Mouse (Mus musculus) small intestine, adult 2 months (tissue): ENCODE measurements around the gene Chd4. TPM values are rescaled to one million over a fixed set of nuclear protein-coding genes. Genes with fewer than 3 reads are reported as not detected.
A peak's percentile ranks its signal among the peaks of the same experiment; 100 is the strongest.

Source experiments
- H3K27ac ChIP-seq: fragments of 200-500 bp; 2 replicates; pipeline ENCODE4 v1.5.1; 2012; ENCODE audit warnings: low read depth, low read length, control low read depth, inconsistent platforms; ENCODE audit not compliant: insufficient read depth
- H3K27me3 ChIP-seq: fragments of 200-500 bp; 2 replicates; pipeline ENCODE4 v1.6.1; 2012; ENCODE audit warnings: mild to moderate bottlenecking, moderate library complexity, low read length, inconsistent platforms; ENCODE audit not compliant: control insufficient read depth, insufficient read depth
- H3K36me3 ChIP-seq: fragments of 200-500 bp; 2 replicates; pipeline ENCODE4 v1.6.1; 2012; ENCODE audit warnings: mild to moderate bottlenecking, low read length, control low read depth, inconsistent platforms; ENCODE audit not compliant: control insufficient read depth, insufficient read depth
- H3K4me1 ChIP-seq: fragments of 200-500 bp; 2 replicates; pipeline ENCODE4 v1.6.1; 2012; ENCODE audit warnings: low read length, inconsistent platforms, mixed read lengths; ENCODE audit not compliant: control insufficient read depth, insufficient read depth, insufficient read length
- H3K4me3 ChIP-seq: fragments of 200-500 bp; 2 replicates; pipeline ENCODE4 v1.5.1; 2012; ENCODE audit warnings: low read depth, mild to moderate bottlenecking, control low read depth, inconsistent platforms, low read length, moderate library complexity
- CTCF ChIP-seq: fragments of 200-500 bp; IDR thresholded peaks from 2 replicates; pipeline ENCODE4 v1.5.1; 2012; ENCODE audit warnings: low read depth, mild to moderate bottlenecking, control low read depth, inconsistent platforms, low read length, moderate library complexity, mixed read lengths; ENCODE audit not compliant: insufficient replicate concordance, insufficient read length; ENCODE audit errors: extremely low read depth
- POLR2A ChIP-seq: fragments of 200-500 bp; IDR thresholded peaks from 2 replicates; pipeline ENCODE4 v1.6.1; 2012; ENCODE audit warnings: low read depth, mild to moderate bottlenecking, control low read depth, inconsistent platforms, low read length, moderate library complexity
- WGBS: fragments of 180-500 bp; shearing (Covaris S2); methylation state at CpG from one replicate; pipeline ENCODE4 v1.1.7; 2018; 5-methylcytosine and 5-hydroxymethylcytosine counted together
- polyA plus RNA-seq: library from polyadenylated mRNA; depleted of rRNA; stranded (reverse); fragments of >200 nt; gene quantifications from 2 replicates; pipeline ENCODE4 v1.2.3, GENCODE M21; 2012

Chd4 gene
- polyA plus RNA-seq, 1 experiment, result 64.3 TPM

DNA sequence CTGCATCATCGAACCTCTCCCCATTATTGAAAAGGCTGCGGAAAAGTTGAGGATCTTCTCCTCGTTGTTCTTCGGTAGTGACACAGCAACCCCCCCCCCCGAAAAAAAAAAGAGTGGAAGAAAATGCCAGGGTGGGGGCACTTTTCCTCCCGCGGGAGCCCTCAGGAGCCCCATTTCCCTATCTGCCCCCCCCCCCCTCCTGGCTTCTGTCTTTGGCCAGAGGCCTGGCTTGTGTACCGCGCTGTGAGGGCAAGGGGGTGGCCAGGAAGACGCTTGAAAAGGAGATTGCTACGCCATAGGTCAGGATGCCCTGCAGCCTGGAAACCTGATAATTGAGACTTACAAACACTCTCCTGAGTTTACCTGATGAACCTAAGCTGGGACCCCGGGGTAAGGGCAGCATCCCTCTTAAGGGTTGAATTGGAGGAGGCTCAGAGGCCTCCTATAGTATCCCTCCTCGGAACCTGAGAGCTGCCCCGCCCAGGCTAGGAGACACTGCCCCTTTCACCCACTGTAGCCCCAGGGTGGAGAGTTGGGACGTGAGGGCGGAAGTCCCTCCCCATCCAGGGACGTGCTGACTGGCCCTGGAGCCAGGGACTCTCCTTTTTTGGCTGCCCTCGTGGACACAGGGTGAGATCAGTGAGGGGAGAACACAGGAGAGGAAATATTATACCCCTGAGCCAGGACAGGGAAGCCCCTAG is 70.4 kb downstream of the Chd4 start, which contains the start of gene Gapdh:
Gene Gapdh (minus strand): TSS at position 417 of the 701 bp plus-strand sequence.
- WGBS, result under 1% methylated on average over 17 of the region's 18 CpGs
- H3K4me3 ChIP-seq, result peak within 1 kb of the TSS; percentile 80
- H3K4me1 ChIP-seq, result peaks cover 16% of the 10 kb centered on the region
- H3K27me3 ChIP-seq, result no peaks in the 10 kb centered on the region
- peak within 1 kb of the TSS; percentile 90 for H3K27ac ChIP-seq
- TF ChIP-seq CTCF (no peak), POLR2A (peak; percentile 54)
- peaks cover 26% of the 10 kb centered on the region for H3K36me3 ChIP-seq

DNA sequence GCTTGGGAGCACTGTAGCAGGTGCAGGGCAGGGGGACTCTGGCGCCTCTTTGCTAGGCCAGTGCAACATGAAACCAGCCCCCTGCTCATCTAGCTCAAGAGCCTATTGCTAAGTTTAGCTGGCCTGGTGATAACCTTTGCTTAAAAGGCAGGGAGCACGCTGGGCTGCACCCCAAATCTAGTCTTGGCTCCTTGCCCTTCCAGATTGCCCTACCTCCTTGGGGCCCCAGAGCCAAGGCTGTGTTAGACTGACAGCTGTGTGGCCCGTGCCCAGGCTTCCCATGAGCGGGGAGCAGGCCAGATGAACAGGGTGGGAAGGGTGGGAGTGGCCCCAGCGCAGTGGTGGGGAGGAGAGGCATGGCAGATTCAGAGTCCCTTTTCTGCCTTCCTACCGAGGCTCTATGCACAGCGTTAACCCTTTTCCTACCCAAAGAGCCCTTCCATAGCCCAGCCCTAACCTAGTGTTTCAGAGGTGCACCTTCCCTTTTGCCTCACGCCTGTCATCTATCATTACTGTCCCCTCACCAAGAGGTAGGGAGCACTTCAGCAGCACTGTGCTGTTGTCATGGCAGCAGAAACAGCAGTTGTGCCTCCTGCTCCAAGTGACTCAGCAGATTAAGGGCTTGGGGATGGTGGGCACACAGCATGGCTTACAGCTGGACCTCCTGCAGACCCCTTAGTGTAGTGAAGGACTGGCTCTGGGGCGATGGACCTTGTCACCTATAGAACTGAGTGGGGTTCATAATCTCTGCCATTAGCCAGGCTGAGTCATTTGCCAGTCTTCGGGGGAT is 71.3 kb downstream of the Chd4 start:
- no peak for TF ChIP-seq CTCF
- no peak for TF ChIP-seq POLR2A
- Histone ChIP-seq H3K4me1 (peaks cover 15% of the 10 kb centered on the region), H3K27me3 (no peaks in the 10 kb centered on the region), H3K27ac (peak overlapping the region; percentile 90), H3K36me3 (peaks cover 30% of the 10 kb centered on the region), H3K4me3 (peak overlapping the region; percentile 80)
- WGBS, result 14% methylated on average over 10 of the region's 10 CpGs

DNA sequence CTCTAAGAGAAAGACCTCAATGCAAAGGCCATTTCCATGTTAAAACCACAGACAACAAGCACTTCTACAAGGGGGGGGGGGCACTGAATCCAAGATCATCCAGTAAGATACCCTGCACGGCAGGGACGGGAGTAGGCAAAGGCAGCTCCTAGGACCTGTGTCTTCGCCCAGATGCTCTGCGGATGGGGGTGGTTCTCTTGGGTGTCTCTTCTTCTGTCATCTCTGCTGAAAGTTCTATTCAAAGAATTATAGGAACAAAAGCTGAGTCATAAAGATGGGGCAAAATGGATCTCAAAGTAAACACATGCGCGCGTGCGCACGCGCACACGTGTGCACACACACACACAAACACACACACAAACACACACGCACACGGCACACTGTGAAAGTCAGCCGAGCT is 72.3 kb downstream of the Chd4 start:
- Histone ChIP-seq H3K36me3 (peaks cover 30% of the 10 kb centered on the region), H3K27me3 (no peaks in the 10 kb centered on the region), H3K4me3 (no peak overlapping the region), H3K27ac (no peak overlapping the region), H3K4me1 (peaks cover 11% of the 10 kb centered on the region)
- 94% methylated on average over 14 of the region's 14 CpGs for WGBS
- TF ChIP-seq POLR2A (no peak), CTCF (no peak)

DNA sequence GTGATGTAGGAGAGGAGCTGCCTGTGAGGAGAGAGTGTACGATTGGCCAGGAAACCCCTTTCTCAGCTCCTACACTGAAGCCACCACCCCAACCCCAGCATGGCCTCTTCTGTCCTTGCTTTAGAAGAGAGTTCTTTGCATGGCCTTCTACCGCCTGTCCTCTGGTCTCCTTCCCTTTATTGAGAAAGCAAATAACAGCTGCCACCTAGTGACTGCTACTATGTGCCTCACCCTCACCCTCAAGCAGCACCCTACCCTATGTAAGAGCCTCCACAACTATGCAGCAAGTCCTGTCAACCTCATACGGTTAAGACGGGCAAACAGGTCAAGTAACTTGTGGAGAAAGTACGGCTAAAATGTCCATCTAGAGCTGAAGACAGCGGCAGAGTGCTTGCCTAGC is 74.4 kb downstream of the Chd4 start:
- 90% methylated on average over 6 of the region's 6 CpGs for WGBS
- Histone ChIP-seq H3K4me1 (peaks cover 11% of the 10 kb centered on the region), H3K27ac (no peak overlapping the region), H3K4me3 (no peak overlapping the region), H3K36me3 (peaks cover 38% of the 10 kb centered on the region), H3K27me3 (no peaks in the 10 kb centered on the region)
- TF ChIP-seq POLR2A (no peak), CTCF (no peak)

- Histone ChIP-seq H3K27ac (no peak overlapping the region), H3K4me3 (no peak overlapping the region), H3K27me3 (no peaks in the 10 kb centered on the region), H3K4me1 (peaks cover under 1% of the 10 kb centered on the region; the same call in 1 of the 2 replicates), H3K36me3 (peaks cover 56% of the 10 kb centered on the region)
- 49% methylated on average over 2 of the region's 2 CpGs for WGBS
- TF ChIP-seq POLR2A, result no peak
- no peak for TF ChIP-seq CTCF
Observed at GRCm38 (mm10) chr6:125172474-125172873, 76.7 kb downstream of the Chd4 start.

DNA sequence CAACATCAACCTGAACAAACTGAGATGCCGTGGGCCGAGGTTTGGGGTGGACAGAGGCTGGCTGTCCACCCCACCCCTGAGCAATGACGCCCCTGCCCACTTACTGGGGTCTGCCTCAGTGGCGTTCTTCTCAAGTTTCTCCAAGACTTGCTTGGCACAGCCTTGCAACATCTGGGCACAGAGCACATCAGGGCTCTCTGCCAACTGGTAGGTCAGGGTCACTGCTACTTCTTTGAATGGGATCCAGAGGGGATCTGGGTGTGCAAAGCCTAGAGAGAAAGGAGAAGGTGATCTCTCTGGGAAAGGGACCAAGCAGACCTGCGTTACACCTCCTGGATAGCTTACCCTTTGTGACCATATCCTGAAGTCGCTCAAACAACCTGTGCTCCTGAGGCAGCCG is 77.5 kb downstream of the Chd4 start:
- Histone ChIP-seq H3K27ac (no peak overlapping the region), H3K4me3 (no peak overlapping the region), H3K36me3 (peaks cover 62% of the 10 kb centered on the region), H3K4me1 (no peaks in the 10 kb centered on the region), H3K27me3 (no peaks in the 10 kb centered on the region)
- TF ChIP-seq POLR2A (no peak), CTCF (no peak)
- WGBS, result 92% methylated on average over 7 of the region's 7 CpGs

- WGBS, result 96% methylated on average over 5 of the region's 5 CpGs
- Histone ChIP-seq H3K4me1 (no peaks in the 10 kb centered on the region), H3K27ac (no peak overlapping the region), H3K4me3 (no peak overlapping the region), H3K36me3 (peaks cover 59% of the 10 kb centered on the region), H3K27me3 (no peaks in the 10 kb centered on the region)
- TF ChIP-seq CTCF, result no peak
- TF ChIP-seq POLR2A, result no peak
Observed at GRCm38 (mm10) chr6:125175469-125175868, 79.7 kb downstream of the Chd4 start.
